ENCODE assay signal across 8 mouse cellular contexts in the genomic region with DNA sequence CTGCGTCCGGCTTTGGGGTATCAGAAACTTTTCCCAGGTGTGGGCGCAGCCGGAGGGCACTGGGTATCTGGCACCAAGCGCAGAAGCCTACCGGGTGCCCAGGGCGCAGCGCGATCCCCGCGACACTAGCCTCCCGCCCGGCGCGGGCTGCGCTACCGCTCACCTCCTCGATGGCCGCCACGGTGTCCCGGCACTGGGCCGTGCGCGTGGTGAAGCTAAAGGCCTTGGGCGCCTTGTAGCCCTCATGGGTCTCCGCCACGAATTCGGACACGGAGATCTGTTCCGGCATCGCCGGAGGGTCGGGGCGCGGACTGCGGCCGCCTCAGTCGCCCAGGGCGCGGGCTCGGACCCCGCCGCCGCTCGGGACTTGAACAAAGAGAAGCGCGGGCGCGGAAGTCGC.
DNase-seq lines count a peak whose midpoint lies in the region; ATAC-seq and TF ChIP-seq lines count a peak whose summit lies in the region.
"Not testable (repeated sequence)": the region's sequence is repeated elsewhere in the genome, so short reads cannot be mapped to it uniquely, and the experiment has no call there.

No protein-coding gene starts in this region.

- intact Hi-C loops in gastrocnemius, adult 2 months (cut with DNase I): not testable (repeated sequence)

- H3K9me3 ChIP-seq in ES-E14 (ENCODE audit: control insufficient read depth, insufficient read depth, low read depth, low read length); embryonic facial prominence, embryonic 11.5 days (replicated peaks; ENCODE audit: control insufficient read depth, low read length); hindbrain, embryonic 11.5 days (ENCODE audit: control insufficient read depth, low read length); liver, embryonic 16.5 days (replicated peaks; ENCODE audit: control insufficient read depth, low read length): not testable (repeated sequence)

- not testable (repeated sequence) for ATAC-seq in embryonic facial prominence, embryonic 11.5 days (replicated peaks; ENCODE audit: insufficient number of reproducible peaks, low FRiP score, low TSS enrichment, low read depth); liver, embryonic 16.5 days (ENCODE audit: low read depth)
- peak; percentile 65 for ATAC-seq in hindbrain, embryonic 11.5 days (ENCODE audit: low FRiP score)

- H3K4me1 ChIP-seq in ES-E14 (ENCODE audit: control insufficient read depth in 2 of 2, insufficient read depth in 2 of 2, low read length in 2 of 2, poor library complexity in 1 of 2); embryonic facial prominence, embryonic 11.5 days (ENCODE audit: control insufficient read depth, insufficient read depth, low read length); hindbrain, embryonic 11.5 days (replicated peaks; ENCODE audit: control insufficient read depth, insufficient read depth, low read length); liver, embryonic 16.5 days (ENCODE audit: control insufficient read depth, low read depth, low read length); testis, adult 2 months (ENCODE audit: control insufficient read depth, insufficient read depth, low read length): not testable (repeated sequence)

- 2% methylated on average over 38 of the region's 50 CpGs for WGBS in embryonic facial prominence, embryonic 11.5 days
- WGBS in hindbrain, embryonic 11.5 days: 2% methylated on average over 35 of the region's 50 CpGs
- WGBS in liver, embryonic 16.5 days (ENCODE audit: insufficient replicate concordance): 3% methylated on average over 35 of the region's 50 CpGs

- peak overlapping the region; percentile 82 for H3K9ac ChIP-seq in ES-E14 (ENCODE audit: insufficient read depth, low read depth, low read length, poor library complexity, severe bottlenecking)
- peak overlapping the region; percentile 65 for H3K9ac ChIP-seq in embryonic facial prominence, embryonic 11.5 days (replicated peaks; ENCODE audit: low read length)
- H3K9ac ChIP-seq in hindbrain, embryonic 11.5 days (ENCODE audit: low read depth, low read length): 0 out of 2 replicates have a peak overlapping the region, but pooled peaks have one; percentile 23
- not testable (repeated sequence) for H3K9ac ChIP-seq in liver, embryonic 16.5 days (ENCODE audit: low read depth, low read length)

- H3K4me3 ChIP-seq in ES-E14 (ENCODE audit: insufficient read depth in 1 of 2, low read depth in 1 of 2, low read length in 2 of 2, poor library complexity in 1 of 2, severe bottlenecking in 1 of 2): peak overlapping the region; percentile 62 to 78
- peak overlapping the region; percentile 41 for H3K4me3 ChIP-seq in embryonic facial prominence, embryonic 11.5 days (ENCODE audit: low read depth, low read length)
- H3K4me3 ChIP-seq in gastrocnemius, adult 2 months: peak overlapping the region; percentile 56
- peak overlapping the region; percentile 42 for H3K4me3 ChIP-seq in hindbrain, embryonic 11.5 days (ENCODE audit: low read depth, low read length)
- peak overlapping the region; percentile 13; the same call in 1 of the 2 replicates for H3K4me3 ChIP-seq in liver, embryonic 16.5 days (ENCODE audit: low read depth, low read length)
- peak overlapping the region; percentile 51 for H3K4me3 ChIP-seq in testis, adult 2 months (ENCODE audit: control insufficient read depth, low read depth, low read length)

- peak overlapping the region; percentile 25 for H3K4me2 ChIP-seq in embryonic facial prominence, embryonic 11.5 days (ENCODE audit: low read depth, low read length)
- peak overlapping the region; percentile 28 for H3K4me2 ChIP-seq in hindbrain, embryonic 11.5 days (replicated peaks; ENCODE audit: low read depth, low read length)
- H3K4me2 ChIP-seq in liver, embryonic 16.5 days (ENCODE audit: low read depth, low read length): 0 out of 2 replicates have a peak overlapping the region, but pooled peaks have one; percentile 6

- H3K27me3 ChIP-seq in embryonic facial prominence, embryonic 11.5 days (ENCODE audit: control insufficient read depth, insufficient read depth, low read length); hindbrain, embryonic 11.5 days (ENCODE audit: control insufficient read depth, insufficient read depth, low read length); liver, embryonic 16.5 days (ENCODE audit: control insufficient read depth, insufficient read depth, low read depth, low read length); testis, adult 2 months (ENCODE audit: control insufficient read depth, insufficient read depth, low read length): not testable (repeated sequence)

- DNase-seq in ES-E14 (ENCODE audit: low read depth, low spot score): not testable (repeated sequence)
- DNase-seq in embryonic facial prominence, embryonic 11.5 days (ENCODE audit: low spot score): peak; percentile 0
- peak; percentile 12 for DNase-seq in gastrocnemius, adult 2 months
- peak; percentile 28 for DNase-seq in hindbrain, embryonic 11.5 days (ENCODE audit: low spot score)
- peak; percentile 9 for DNase-seq in kidney, postnatal 10 days
- peak; percentile 29 for DNase-seq in neural tube, embryonic 10.5 days (ENCODE audit: extremely low spot score, low spot score)

- not testable (repeated sequence) for H3K27ac ChIP-seq in ES-E14 (ENCODE audit: insufficient read depth, low read depth, low read length, poor library complexity, severe bottlenecking); embryonic facial prominence, embryonic 11.5 days (replicated peaks; ENCODE audit: low read depth, low read length); gastrocnemius, adult 2 months; hindbrain, embryonic 11.5 days (ENCODE audit: low read depth, low read length); liver, embryonic 16.5 days (ENCODE audit: low read length); testis, adult 2 months (ENCODE audit: control insufficient read depth, insufficient read depth, low read depth, low read length)

- not testable (repeated sequence) for H3K36me3 ChIP-seq in ES-E14 (ENCODE audit: control insufficient read depth, insufficient read depth, low read length, poor library complexity, severe bottlenecking); embryonic facial prominence, embryonic 11.5 days (replicated peaks; ENCODE audit: control insufficient read depth, insufficient read depth, low read depth, low read length); hindbrain, embryonic 11.5 days (ENCODE audit: control insufficient read depth, insufficient read depth, low read length); liver, embryonic 16.5 days (ENCODE audit: control insufficient read depth, insufficient read depth); testis, adult 2 months (ENCODE audit: control insufficient read depth, insufficient read depth, low read length)

- TF ChIP-seq POLR2A in testis, adult 2 months (IDR thresholded peaks at IDR 0.05; ENCODE audit: control insufficient read depth, low read depth, low read length): not testable (repeated sequence)

- not testable (repeated sequence) for TF ChIP-seq CTCF in gastrocnemius, adult 2 months (IDR thresholded peaks at IDR 0.05); testis, adult 2 months (IDR thresholded peaks at IDR 0.05; ENCODE audit: control insufficient read depth, insufficient read depth, insufficient replicate concordance, low read depth, low read length)

- in situ Hi-C loops in ES-E14 (cut with MboI; ENCODE audit: low sequenced_read_pairs in 2 of 2, unreplicated experiment in 2 of 2): not testable (repeated sequence)

Comparison
In these comparisons a context has a peak if more than half of its experiments do, and no peak if none do; other contexts are left out.
1. H3K4me3 ChIP-seq: peak in every context shown above with its lines; median percentile 70 in ES-E14; 56 in gastrocnemius, adult 2 months; 51 in testis, adult 2 months; 42 in hindbrain, embryonic 11.5 days; 41 in embryonic facial prominence, embryonic 11.5 days; 13 in liver, embryonic 16.5 days.